Comparison of ENCODE assay signal across 12 mouse cellular contexts in genomic region chr9:58231746-58232145, GRCm38 (mm10). TPM values are rescaled to one million over a fixed set of nuclear protein-coding genes. Genes with fewer than 3 reads are reported as not detected.
DNase-seq lines count a peak whose midpoint lies in the region; ATAC-seq and TF ChIP-seq lines count a peak whose summit lies in the region.
"Had no signal": no experiment of that assay in that cellular context is flagged by ENCODE, and none has a peak within 500 bp of the region (broad histone marks: within the 10 kb centered on the region; RNA-seq: fewer than 3 reads in every experiment).

No protein-coding gene starts in this region.

- no peaks in the 10 kb centered on the region for H3K9me3 ChIP-seq in heart, embryonic 14.5 days (ENCODE audit: control insufficient read depth, low read length)
- H3K9me3 ChIP-seq in limb, embryonic 13.5 days, result no peaks in the 10 kb centered on the region
- no peaks in the 10 kb centered on the region for H3K9me3 ChIP-seq in stomach, embryonic 16.5 days (replicated peaks; ENCODE audit: control insufficient read depth, low read length)
- no peaks in the 10 kb centered on the region for H3K9me3 ChIP-seq in hindbrain, embryonic 11.5 days (ENCODE audit: control insufficient read depth, low read length)
- H3K9me3 ChIP-seq: hindbrain, embryonic 10.5 days had no signal

- peaks cover 72% of the 10 kb centered on the region for H3K36me3 ChIP-seq in heart, embryonic 14.5 days (ENCODE audit: control insufficient read depth, insufficient read depth, low read length)
- H3K36me3 ChIP-seq in spleen, adult 2 months (ENCODE audit: control insufficient read depth, insufficient read depth, low read length), result peaks cover 63% of the 10 kb centered on the region
- H3K36me3 ChIP-seq in limb, embryonic 13.5 days, result peaks cover 76% of the 10 kb centered on the region
- peaks cover 30% of the 10 kb centered on the region; the same call in 1 of the 2 replicates for H3K36me3 ChIP-seq in stomach, embryonic 16.5 days (ENCODE audit: control insufficient read depth, insufficient read depth, low read length)
- no peaks in the 10 kb centered on the region for H3K36me3 ChIP-seq in hindbrain, embryonic 11.5 days (ENCODE audit: control insufficient read depth, insufficient read depth, low read length)

- H3K9ac ChIP-seq in heart, embryonic 14.5 days (ENCODE audit: low read length), result no peak overlapping the region
- peak overlapping the region; percentile 39; the same call in 1 of the 2 replicates for H3K9ac ChIP-seq in limb, embryonic 13.5 days
- H3K9ac ChIP-seq in stomach, embryonic 16.5 days (ENCODE audit: low read length), result no peak overlapping the region
- H3K9ac ChIP-seq in hindbrain, embryonic 11.5 days (ENCODE audit: low read depth, low read length), result no peak overlapping the region

- no peak overlapping the region for H3K4me3 ChIP-seq in heart, embryonic 14.5 days (ENCODE audit: control insufficient read depth in 1 of 2, insufficient read depth in 1 of 2, low read depth in 1 of 2, low read length in 2 of 2)
- H3K4me3 ChIP-seq in spleen, adult 2 months (ENCODE audit: extremely low read depth, insufficient read depth, insufficient read length), result no peak overlapping the region
- no peak overlapping the region for H3K4me3 ChIP-seq in limb, embryonic 13.5 days
- H3K4me3 ChIP-seq in stomach, embryonic 16.5 days (replicated peaks; ENCODE audit: low read length), result no peak overlapping the region
- no peak overlapping the region for H3K4me3 ChIP-seq in hindbrain, embryonic 11.5 days (ENCODE audit: low read depth, low read length)
- H3K4me3 ChIP-seq: hindbrain, embryonic 10.5 days had no signal

- H3K4me2 ChIP-seq in heart, embryonic 14.5 days (ENCODE audit: low read length), result no peak overlapping the region
- H3K4me2 ChIP-seq in limb, embryonic 13.5 days (replicated peaks), result peak overlapping the region; percentile 3; the same call in 1 of the 2 replicates
- H3K4me2 ChIP-seq in stomach, embryonic 16.5 days (ENCODE audit: low read depth, low read length), result no peak overlapping the region
- no peak overlapping the region for H3K4me2 ChIP-seq in hindbrain, embryonic 11.5 days (replicated peaks; ENCODE audit: low read depth, low read length)

- DNase-seq in heart, adult 8-10 months (ENCODE audit: low spot score), result no peak
- DNase-seq in spleen, adult 2 months (ENCODE audit: low read depth in 1 of 2, low spot score in 2 of 2), result no peak
- DNase-seq in spleen, adult 12 weeks (ENCODE audit: low spot score), result no peak
- no peak for DNase-seq in hindbrain, embryonic 11.5 days (ENCODE audit: low spot score)
- no peak for DNase-seq in right cerebral cortex, postnatal 10 days (ENCODE audit: low spot score in 2 of 2)
- DNase-seq: cerebellum, postnatal 10 days; thymus, postnatal 25 days had no signal

- H3K27me3 ChIP-seq in heart, embryonic 14.5 days (ENCODE audit: control insufficient read depth, insufficient read depth, low read length), result no peaks in the 10 kb centered on the region
- no peaks in the 10 kb centered on the region for H3K27me3 ChIP-seq in spleen, adult 2 months (ENCODE audit: control insufficient read depth, insufficient read depth, low read length)
- H3K27me3 ChIP-seq in limb, embryonic 13.5 days, result no peaks in the 10 kb centered on the region
- H3K27me3 ChIP-seq in stomach, embryonic 16.5 days (ENCODE audit: control insufficient read depth, insufficient read depth, low read length), result no peaks in the 10 kb centered on the region
- no peaks in the 10 kb centered on the region for H3K27me3 ChIP-seq in hindbrain, embryonic 11.5 days (ENCODE audit: control insufficient read depth, insufficient read depth, low read length)

- peak overlapping the region; percentile 24 to 72; a peak in 3 of 4 replicates for H3K27ac ChIP-seq in heart, embryonic 14.5 days (replicated peaks in 1 of 2; ENCODE audit: control insufficient read depth in 1 of 2, insufficient read depth in 1 of 2, low read depth in 2 of 2, low read length in 2 of 2)
- H3K27ac ChIP-seq in spleen, adult 2 months (ENCODE audit: insufficient read depth, low read length), result peak overlapping the region; percentile 41; the same call in 1 of the 2 replicates
- H3K27ac ChIP-seq in limb, embryonic 13.5 days, result peak overlapping the region; percentile 45; the same call in 1 of the 2 replicates
- 0 out of 2 replicates have a peak overlapping the region, but pooled peaks have one; percentile 18 for H3K27ac ChIP-seq in stomach, embryonic 16.5 days (ENCODE audit: low read length)
- H3K27ac ChIP-seq in hindbrain, embryonic 11.5 days (ENCODE audit: low read depth, low read length), result no peak overlapping the region
- H3K27ac ChIP-seq: hindbrain, embryonic 10.5 days had no signal

- ATAC-seq in heart, embryonic 14.5 days (ENCODE audit: insufficient number of reproducible peaks, insufficient read depth, low FRiP score, low read depth), result no peak
- ATAC-seq in limb, embryonic 13.5 days (ENCODE audit: low FRiP score, low read depth), result no peak; the same call in 1 of the 2 replicates
- no peak; the same call in 1 of the 2 replicates for ATAC-seq in stomach, embryonic 16.5 days (ENCODE audit: insufficient read depth, low FRiP score)
- ATAC-seq in hindbrain, embryonic 11.5 days (ENCODE audit: low FRiP score), result no peak

- TF ChIP-seq CTCF in spleen, adult 2 months (IDR thresholded peaks at IDR 0.05; ENCODE audit: extremely low read depth, insufficient read depth, insufficient read length, insufficient replicate concordance), result no peak

- TF ChIP-seq POLR2A in spleen, adult 2 months (IDR thresholded peaks at IDR 0.05; ENCODE audit: low read depth, low read length), result no peak

- peaks cover 0 to 6% of the 10 kb centered on the region in 2 experiments; a peak in 1 of 4 replicates for H3K4me1 ChIP-seq in heart, embryonic 14.5 days (ENCODE audit: control insufficient read depth in 2 of 2, insufficient read depth in 2 of 2, low read length in 2 of 2)
- peaks cover 16% of the 10 kb centered on the region for H3K4me1 ChIP-seq in spleen, adult 2 months (ENCODE audit: control insufficient read depth, insufficient read depth, insufficient read length)
- H3K4me1 ChIP-seq in limb, embryonic 13.5 days, result peaks cover 16% of the 10 kb centered on the region
- no peaks in the 10 kb centered on the region for H3K4me1 ChIP-seq in stomach, embryonic 16.5 days (ENCODE audit: control insufficient read depth, insufficient read depth, low read length)
- no peaks in the 10 kb centered on the region for H3K4me1 ChIP-seq in hindbrain, embryonic 11.5 days (replicated peaks; ENCODE audit: control insufficient read depth, insufficient read depth, low read length)
- H3K4me1 ChIP-seq: hindbrain, embryonic 10.5 days had no signal

- 64% methylated on average over 6 of the region's 6 CpGs for WGBS in heart, embryonic 14.5 days
- 32% methylated on average over 6 of the region's 6 CpGs for WGBS in spleen, adult 2 months
- 41% methylated on average over 6 of the region's 6 CpGs for WGBS in limb, embryonic 13.5 days
- 69% methylated on average over 6 of the region's 6 CpGs for WGBS in stomach, embryonic 16.5 days
- WGBS in hindbrain, embryonic 11.5 days, result 72% methylated on average over 6 of the region's 6 CpGs

RNA-seq across cellular contexts. Expression of gene Pml, which starts 17.8 kb away (rescaled TPM):
- 11.0 and 11.8 TPM in 2 replicates for polyA plus RNA-seq in heart, embryonic 14.5 days (2014; fragmentation: Nextera tagmentation; extraction: Ambion mirVana)
- 1 to 10 TPM; 7.0 to 9.1 (median 8.0) TPM for total RNA-seq in heart, adult 8-10 months (2022)
- 91.6 and 121 TPM in 2 replicates for polyA plus RNA-seq in spleen, adult 2 months (2012; rRNA removed)
- 15.3 and 18.2 TPM in 2 replicates for polyA plus RNA-seq in limb, embryonic 13.5 days (2015; fragmentation: Nextera tagmentation; extraction: Ambion mirVana)
- polyA plus RNA-seq in stomach, embryonic 16.5 days (2015; fragmentation: Nextera tagmentation; extraction: Ambion mirVana), result 17.9 and 19.0 TPM in 2 replicates
- 6.4 and 8.3 TPM in 2 replicates for polyA plus RNA-seq in hindbrain, embryonic 11.5 days (2014; fragmentation: Nextera tagmentation; extraction: Ambion mirVana)

RNA-seq across cellular contexts. Expression of gene Stoml1, which starts 21.2 kb away (rescaled TPM):
- 22.7 and 25.6 TPM in 2 replicates for polyA plus RNA-seq in heart, embryonic 14.5 days (2014; fragmentation: Nextera tagmentation; extraction: Ambion mirVana)
- total RNA-seq in heart, adult 8-10 months (2022), result 10 to 100 TPM in 3 of 4 experiments, 1 to 10 TPM in 1; 9.5 to 13.4 (median 11.7) TPM
- 55.5 and 63.5 TPM in 2 replicates for polyA plus RNA-seq in spleen, adult 2 months (2012; rRNA removed)
- polyA plus RNA-seq in limb, embryonic 13.5 days (2015; fragmentation: Nextera tagmentation; extraction: Ambion mirVana), result 44.2 and 45.6 TPM in 2 replicates
- 23.7 and 26.0 TPM in 2 replicates for polyA plus RNA-seq in stomach, embryonic 16.5 days (2015; fragmentation: Nextera tagmentation; extraction: Ambion mirVana)
- 31.2 and 35.7 TPM in 2 replicates for polyA plus RNA-seq in hindbrain, embryonic 11.5 days (2014; fragmentation: Nextera tagmentation; extraction: Ambion mirVana)

RNA-seq across cellular contexts. Expression of gene Islr2, which starts 27.6 kb away (rescaled TPM):
- polyA plus RNA-seq in heart, embryonic 14.5 days (2014; fragmentation: Nextera tagmentation; extraction: Ambion mirVana), result not detected in 2 replicates
- 1 to 10 TPM in 1 of 4 experiments, under 1 TPM in 3; 0.53 to 2.5 (median 0.73) TPM for total RNA-seq in heart, adult 8-10 months (2022)
- 0.28 and 0.67 TPM in 2 replicates for polyA plus RNA-seq in spleen, adult 2 months (2012; rRNA removed)
- polyA plus RNA-seq in limb, embryonic 13.5 days (2015; fragmentation: Nextera tagmentation; extraction: Ambion mirVana), result 2.0 and 2.1 TPM in 2 replicates
- polyA plus RNA-seq in stomach, embryonic 16.5 days (2015; fragmentation: Nextera tagmentation; extraction: Ambion mirVana), result 1.3 TPM in 2 replicates
- polyA plus RNA-seq in hindbrain, embryonic 11.5 days (2014; fragmentation: Nextera tagmentation; extraction: Ambion mirVana), result 5.5 and 6.7 TPM in 2 replicates

RNA-seq across cellular contexts. Expression of gene Islr, which starts 27.6 kb away (rescaled TPM):
- polyA plus RNA-seq in heart, embryonic 14.5 days (2014; fragmentation: Nextera tagmentation; extraction: Ambion mirVana), result 10.5 and 15.6 TPM in 2 replicates
- total RNA-seq in heart, adult 8-10 months (2022), result 10 to 100 TPM; 18.0 to 21.1 (median 19.4) TPM
- polyA plus RNA-seq in spleen, adult 2 months (2012; rRNA removed), result 21.9 and 27.7 TPM in 2 replicates
- 207 and 210 TPM in 2 replicates for polyA plus RNA-seq in limb, embryonic 13.5 days (2015; fragmentation: Nextera tagmentation; extraction: Ambion mirVana)
- polyA plus RNA-seq in stomach, embryonic 16.5 days (2015; fragmentation: Nextera tagmentation; extraction: Ambion mirVana), result 120 and 128 TPM in 2 replicates
- polyA plus RNA-seq in hindbrain, embryonic 11.5 days (2014; fragmentation: Nextera tagmentation; extraction: Ambion mirVana), result 15.5 and 16.7 TPM in 2 replicates
- total RNA-seq: megakaryocyte-erythroid progenitor cell, adult 5-6 weeks had no signal
